Mouse (Mus musculus): Measurements from ENCODE around the gene Eef1akmt2. TPM values are rescaled to one million over a fixed set of nuclear protein-coding genes. Genes with fewer than 3 reads are reported as not detected.

Eef1akmt2 gene
- total and polyA plus RNA-seq, 3 experiments, result 31.4 to 87.2 (median 35.9) TPM

DNA sequence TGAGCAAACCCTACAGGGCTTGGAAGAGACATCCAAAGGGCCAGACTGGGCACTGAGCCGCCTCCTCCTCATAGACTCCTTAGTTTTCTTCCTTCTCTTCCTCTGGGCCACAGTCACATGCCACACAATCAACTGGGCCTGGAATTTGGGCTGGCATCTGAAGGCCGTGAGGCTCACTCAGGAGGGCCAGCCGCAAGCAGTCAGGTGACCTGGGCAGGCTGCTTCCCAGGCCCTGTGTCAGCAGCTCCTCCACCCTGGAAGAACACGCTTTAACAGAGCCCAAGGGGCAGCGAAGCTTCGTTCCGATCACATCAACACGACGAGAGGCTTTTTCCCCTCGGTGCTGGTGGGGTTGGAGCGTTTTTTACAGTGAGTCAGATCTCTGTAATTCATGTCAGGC, 49.8 kb downstream of the Eef1akmt2 start:
- no peak for DNase-seq (ENCODE audit: extremely low read depth)
- Histone ChIP-seq H3K27ac (ENCODE audit: insufficient read depth, low read depth) (no peak overlapping the region), H3K4me3 (replicated peaks in 1 of 3; ENCODE audit: low read depth in 2 of 3, low read length in 2 of 3, poor library complexity in 1 of 3) (no peak overlapping the region), H3K9ac (ENCODE audit: insufficient read depth, low read depth) (no peak overlapping the region), H3K4me2 (ENCODE audit: insufficient read depth, low read depth, poor library complexity, severe bottlenecking) (no peak overlapping the region), H3K9me3 (replicated peaks; ENCODE audit: low read length) (no peaks in the 10 kb centered on the region), H3K27me3 (replicated peaks) (no peaks in the 10 kb centered on the region), H3K79me2 (replicated peaks; ENCODE audit: control insufficient read depth, extremely low read depth, insufficient read depth, poor library complexity, severe bottlenecking) (peaks cover 48% of the 10 kb centered on the region), H3K4me1 (ENCODE audit: control insufficient read depth in 1 of 2, insufficient read depth in 2 of 2) (peaks cover 39 to 100% of the 10 kb centered on the region in 2 experiments), H3K36me3 (replicated peaks in 1 of 2; ENCODE audit: control insufficient read depth in 1 of 2, insufficient read depth in 1 of 2, low read length in 1 of 2) (peaks cover 14 to 89% of the 10 kb centered on the region in 2 experiments)
- dilution Hi-C loops (cut with MboI; ENCODE audit: extremely low pct_ligation_motif_present, extremely low pct_unique_long_range_greater_than_20kb, low sequenced_read_pairs), result no loop called here
- no peak for TF ChIP-seq MAX (IDR thresholded peaks at IDR 0.05; ENCODE audit: low read length)
- no peak for TF ChIP-seq UBTF (IDR thresholded peaks at IDR 0.05; ENCODE audit: low read depth, low read length)
- no peak for TF ChIP-seq SIN3A (IDR thresholded peaks at IDR 0.05; ENCODE audit: low read length)
- TF ChIP-seq ETS1 (conservative IDR thresholded peaks at IDR 0.05; ENCODE audit: low read depth, low read length), result no peak
- no peak for TF ChIP-seq BHLHE40 (IDR thresholded peaks at IDR 0.05; ENCODE audit: low read depth, low read length)
- no peak for TF ChIP-seq CHD1 (IDR thresholded peaks at IDR 0.05; ENCODE audit: low read depth, low read length)
- TF ChIP-seq E2F4 (IDR thresholded peaks at IDR 0.05; ENCODE audit: insufficient replicate concordance, low read depth, low read length), result no peak
- no peak for TF ChIP-seq CHD2 (IDR thresholded peaks at IDR 0.05; ENCODE audit: low read length)
- TF ChIP-seq KAT2A (IDR thresholded peaks at IDR 0.05; ENCODE audit: insufficient replicate concordance, low read length), result no peak
- TF ChIP-seq MYC (IDR thresholded peaks at IDR 0.05; ENCODE audit: low read depth, low read length), result no peak
- TF ChIP-seq GABPA (IDR thresholded peaks at IDR 0.05; ENCODE audit: insufficient replicate concordance, low read depth, low read length), result no peak
- no peak for TF ChIP-seq RCOR1 (conservative IDR thresholded peaks at IDR 0.05; ENCODE audit: low read depth, low read length)
- TF ChIP-seq RAD21 (IDR thresholded peaks at IDR 0.05; ENCODE audit: low read depth, low read length), result no peak
- no peak for TF ChIP-seq HCFC1 (IDR thresholded peaks at IDR 0.05; ENCODE audit: low read depth, low read length)
- no peak for TF ChIP-seq MAZ (IDR thresholded peaks at IDR 0.05; ENCODE audit: low read depth, low read length)
- no peak for TF ChIP-seq ZMIZ1 (IDR thresholded peaks at IDR 0.05; ENCODE audit: low read depth, low read length)
- in situ Hi-C loops (cut with MboI; ENCODE audit: low pct_ligation_motif_present, low pct_unique_long_range_greater_than_20kb, low sequenced_read_pairs), result no loop called here

DNA sequence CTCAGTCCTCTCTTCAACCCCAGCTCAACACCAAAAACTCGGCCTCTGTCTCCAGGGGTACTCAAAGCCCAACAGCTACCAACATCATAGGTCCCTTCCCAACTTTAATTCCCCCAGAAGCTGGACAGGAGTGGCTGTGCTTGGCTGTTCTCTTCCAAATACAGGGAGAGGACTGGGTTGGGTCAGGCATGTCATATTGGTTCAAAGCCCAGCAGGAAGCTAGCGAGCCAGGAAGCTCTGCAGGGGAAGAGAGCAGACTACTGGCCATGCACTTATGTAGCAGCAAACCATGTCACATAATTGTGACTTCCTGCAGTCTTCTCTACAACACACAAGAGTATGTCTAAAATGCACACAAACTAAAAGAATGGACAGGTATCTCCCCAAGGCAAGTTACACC, 50.4 kb downstream of the Eef1akmt2 start:
- peaks cover 43% of the 10 kb centered on the region for H3K79me2 ChIP-seq (replicated peaks; ENCODE audit: control insufficient read depth, extremely low read depth, insufficient read depth, poor library complexity, severe bottlenecking)
- no peak overlapping the region for H3K27ac ChIP-seq (ENCODE audit: insufficient read depth, low read depth)
- DNase-seq (ENCODE audit: extremely low read depth), result no peak
- H3K36me3 ChIP-seq (replicated peaks in 1 of 2; ENCODE audit: control insufficient read depth in 1 of 2, insufficient read depth in 1 of 2, low read length in 1 of 2), result peaks cover 14 to 91% of the 10 kb centered on the region in 2 experiments
- no peaks in the 10 kb centered on the region for H3K27me3 ChIP-seq (replicated peaks)
- H3K9me3 ChIP-seq (replicated peaks; ENCODE audit: low read length), result no peaks in the 10 kb centered on the region
- H3K9ac ChIP-seq (ENCODE audit: insufficient read depth, low read depth), result no peak overlapping the region
- H3K4me2 ChIP-seq (ENCODE audit: insufficient read depth, low read depth, poor library complexity, severe bottlenecking), result no peak overlapping the region
- no peak for TF ChIP-seq KAT2A (IDR thresholded peaks at IDR 0.05; ENCODE audit: insufficient replicate concordance, low read length)
- no peak for TF ChIP-seq ZKSCAN1 (IDR thresholded peaks at IDR 0.05; ENCODE audit: borderline replicate concordance, low read depth, low read length)
- TF ChIP-seq POLR2AphosphoS2 (IDR thresholded peaks at IDR 0.05; ENCODE audit: low read depth, low read length), result no peak
- TF ChIP-seq ZMIZ1 (IDR thresholded peaks at IDR 0.05; ENCODE audit: low read depth, low read length), result no peak
- TF ChIP-seq EP300 (IDR thresholded peaks at IDR 0.05; ENCODE audit: low read length), result no peak
- no peak for TF ChIP-seq SIN3A (IDR thresholded peaks at IDR 0.05; ENCODE audit: low read length)
- TF ChIP-seq MAFK (IDR thresholded peaks at IDR 0.05; ENCODE audit: insufficient replicate concordance, low read length), result no peak
- no peak for TF ChIP-seq ZNF384 (IDR thresholded peaks at IDR 0.05; ENCODE audit: low read depth, low read length)
- no peak for TF ChIP-seq CTCF (conservative IDR thresholded peaks at IDR 0.05 in 1 of 2, IDR thresholded peaks at IDR 0.05 in 1 of 2; ENCODE audit: low read depth in 2 of 2, low read length in 2 of 2)
- no peak for TF ChIP-seq PAX5 (IDR thresholded peaks at IDR 0.05; ENCODE audit: low read length)
- TF ChIP-seq IRF4 (IDR thresholded peaks at IDR 0.05; ENCODE audit: low read depth, low read length), result no peak
- no peak for TF ChIP-seq HCFC1 (IDR thresholded peaks at IDR 0.05; ENCODE audit: low read depth, low read length)
- H3K4me3 ChIP-seq (replicated peaks in 1 of 3; ENCODE audit: low read depth in 2 of 3, low read length in 2 of 3, poor library complexity in 1 of 3), result no peak overlapping the region
- peaks cover 38 to 94% of the 10 kb centered on the region in 2 experiments for H3K4me1 ChIP-seq (ENCODE audit: control insufficient read depth in 1 of 2, insufficient read depth in 2 of 2)
- dilution Hi-C loops (cut with MboI; ENCODE audit: extremely low pct_ligation_motif_present, extremely low pct_unique_long_range_greater_than_20kb, low sequenced_read_pairs), result no loop called here
- in situ Hi-C loops (cut with MboI; ENCODE audit: low pct_ligation_motif_present, low pct_unique_long_range_greater_than_20kb, low sequenced_read_pairs), result no loop called here
